Mouse (Mus musculus) forebrain, embryonic 15.5 days (tissue): ENCODE measurements at regions not wholly inside any gene's neighbourhood (a gene's known extent, or its start where the extent isn't known, plus 50 kb on each side); places are given as distances from the start of the nearest gene placed in this dataset.

ENCODE experiments used
- ATAC-seq: fragments of 200-750 bp; cut with Nextera tagmentation; replicated peaks from 2 replicates; pipeline ENCODE4 v1.8.0; 2017; ENCODE audit warnings: mild to moderate bottlenecking, moderate TSS enrichment, moderate library complexity
- H3K27ac ChIP-seq: fragments of 300-500 bp; sonication (generic); replicated peaks from 2 replicates; pipeline ENCODE4 v1.5.1; 2015; ENCODE audit warnings: mild to moderate bottlenecking, inconsistent platforms
- H3K27me3 ChIP-seq: fragments of 300-500 bp; sonication (generic); 2 replicates; pipeline ENCODE4 v1.6.1; 2015; ENCODE audit warnings: inconsistent platforms
- H3K36me3 ChIP-seq: fragments of 300-500 bp; sonication (generic); 2 replicates; pipeline ENCODE4 v1.6.1; 2015; ENCODE audit warnings: mild to moderate bottlenecking, inconsistent platforms
- H3K4me1 ChIP-seq: fragments of 300-500 bp; sonication (generic); 2 replicates; pipeline ENCODE4 v1.6.1; 2015; ENCODE audit warnings: inconsistent platforms
- H3K4me2 ChIP-seq: fragments of 300-500 bp; sonication (generic); replicated peaks from 2 replicates; pipeline ENCODE4 v1.6.1; 2015; ENCODE audit warnings: mild to moderate bottlenecking, inconsistent platforms
- H3K4me3 ChIP-seq: fragments of 300-500 bp; sonication (generic); 2 replicates; pipeline ENCODE4 v1.5.1; 2015; ENCODE audit warnings: mild to moderate bottlenecking, inconsistent platforms
- H3K9ac ChIP-seq: fragments of 300-500 bp; sonication (generic); replicated peaks from 2 replicates; pipeline ENCODE4 v1.6.1; 2015; ENCODE audit warnings: mild to moderate bottlenecking, inconsistent platforms
- H3K9me3 ChIP-seq: fragments of 300-500 bp; sonication (generic); 2 replicates; pipeline ENCODE4 v1.6.1; 2016; ENCODE audit warnings: inconsistent platforms
- WGBS: fragments of 180-500 bp; shearing (Covaris S2); methylation state at CpG from one replicate; pipeline ENCODE4 v1.1.7; 2015; ENCODE audit warnings: mixed read lengths; 5-methylcytosine and 5-hydroxymethylcytosine counted together

DNA sequence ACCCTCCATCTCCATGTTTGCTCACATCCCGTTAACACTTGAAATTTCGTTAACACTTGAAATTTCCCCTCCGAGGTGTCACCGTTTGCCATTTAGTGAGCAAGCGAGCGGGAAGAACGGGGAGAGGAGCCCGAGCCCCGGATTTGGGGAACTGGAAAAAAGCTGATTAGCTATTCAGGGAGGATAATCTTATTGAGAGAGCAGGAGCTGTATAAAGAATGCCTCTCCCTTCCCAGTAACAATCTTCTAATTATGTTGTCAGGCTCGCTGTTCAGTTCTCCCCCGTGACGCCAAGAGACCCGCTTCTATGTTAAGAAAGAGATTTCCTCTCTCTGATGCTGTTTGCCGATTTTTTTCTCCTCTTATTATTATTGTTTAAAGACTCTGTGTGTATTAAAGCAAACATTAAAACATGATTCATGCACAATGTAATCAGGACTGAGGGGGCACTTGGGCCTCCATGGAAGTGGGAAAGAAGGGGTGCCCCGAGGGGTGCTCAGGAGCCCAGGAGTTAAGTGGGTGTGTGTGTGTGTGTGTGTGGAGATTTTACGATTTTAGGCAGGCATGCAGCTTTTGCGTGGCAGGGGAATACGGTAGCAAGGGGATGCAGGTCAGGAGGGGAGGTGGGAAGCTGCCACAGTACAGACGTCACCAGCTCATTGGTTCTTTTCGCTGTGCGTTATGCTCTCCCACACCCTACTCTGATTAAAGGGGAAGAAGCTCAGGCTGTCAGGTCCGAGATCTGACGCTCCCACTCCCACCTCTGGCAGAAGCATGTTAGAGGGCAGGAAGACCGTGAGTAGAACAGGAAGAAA is 64.2 kb upstream of the A230072I06Rik start:
- WGBS: 3% methylated on average over 24 of the region's 24 CpGs
- Histone ChIP-seq H3K4me3 (peak overlapping the region; percentile 17), H3K4me1 (peaks cover 25% of the 10 kb centered on the region), H3K9me3 (no peaks in the 10 kb centered on the region), H3K36me3 (no peaks in the 10 kb centered on the region), H3K9ac (peak overlapping the region; percentile 12; the same call in 1 of the 2 replicates), H3K27me3 (peaks cover 28% of the 10 kb centered on the region), H3K27ac (peak overlapping the region; percentile 76), H3K4me2 (peak overlapping the region; percentile 38)
- peak; percentile 75 for ATAC-seq

- H3K9me3 ChIP-seq: no peaks in the 10 kb centered on the region
- WGBS: 69% methylated on average over 9 of the region's 9 CpGs
- H3K36me3 ChIP-seq: no peaks in the 10 kb centered on the region
- H3K27ac ChIP-seq: no peak overlapping the region
- H3K9ac ChIP-seq: no peak overlapping the region
- no peaks in the 10 kb centered on the region for H3K4me1 ChIP-seq
- ATAC-seq: no peak
- H3K4me2 ChIP-seq: no peak overlapping the region
- no peaks in the 10 kb centered on the region for H3K27me3 ChIP-seq
- H3K4me3 ChIP-seq: no peak overlapping the region
These were observed 57.1 kb upstream of the A230072I06Rik start for GRCm38 (mm10) chr8:12221506-12221905.

DNA sequence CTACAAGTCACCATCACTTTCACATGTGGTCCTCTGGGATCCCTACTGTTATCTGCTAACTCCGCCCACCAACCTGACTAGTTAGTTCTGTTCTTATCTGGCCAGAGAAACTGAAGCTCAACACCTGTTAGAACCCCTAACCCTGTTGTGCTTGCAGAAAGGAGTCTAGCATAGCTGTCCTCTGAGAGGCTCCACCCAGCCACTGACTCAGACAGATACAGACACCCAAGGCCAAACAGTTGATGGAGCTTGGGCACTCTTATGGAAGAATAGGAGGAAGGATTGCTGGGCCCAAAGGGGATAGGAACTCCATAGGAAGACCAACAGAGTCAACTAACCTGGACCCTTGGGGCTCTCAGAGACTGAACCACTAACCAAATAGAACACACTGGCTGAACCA is 55.2 kb upstream of the A230072I06Rik start:
- no peaks in the 10 kb centered on the region for H3K27me3 ChIP-seq
- no peak overlapping the region for H3K27ac ChIP-seq
- ATAC-seq: no peak
- H3K4me1 ChIP-seq: no peaks in the 10 kb centered on the region
- H3K36me3 ChIP-seq: no peaks in the 10 kb centered on the region
- no peak overlapping the region for H3K4me3 ChIP-seq
- WGBS: 96% methylated on average over 1 of the region's 1 CpGs
- no peak overlapping the region for H3K9ac ChIP-seq
- no peaks in the 10 kb centered on the region for H3K9me3 ChIP-seq
- no peak overlapping the region for H3K4me2 ChIP-seq
